Mouse (Mus musculus) liver, embryonic 16.5 days (tissue): ENCODE data around the gene Frmd4a. TPM values are rescaled to one million over a fixed set of nuclear protein-coding genes. Genes with fewer than 3 reads are reported as not detected.

Experiments used
- ATAC-seq: fragments of 200-750 bp; cut with Nextera tagmentation; 2 replicates; pipeline ENCODE4 v1.8.0; 2017; ENCODE audit warnings: low read depth, mild to moderate bottlenecking, moderate number of reproducible peaks, moderate library complexity
- H3K27ac ChIP-seq: fragments of 300-500 bp; sonication (generic); 2 replicates; pipeline ENCODE4 v1.5.1; 2014; ENCODE audit warnings: mild to moderate bottlenecking, low read length
- H3K27me3 ChIP-seq: fragments of 300-500 bp; sonication (generic); 2 replicates; pipeline ENCODE4 v1.6.1; 2014; ENCODE audit warnings: low read depth, low read length, mixed read lengths; ENCODE audit not compliant: control insufficient read depth, insufficient read depth
- H3K36me3 ChIP-seq: fragments of 300-500 bp; sonication (generic); 2 replicates; pipeline ENCODE4 v1.6.1; 2014; ENCODE audit warnings: mild to moderate bottlenecking; ENCODE audit not compliant: control insufficient read depth, insufficient read depth
- H3K4me1 ChIP-seq: fragments of 300-500 bp; sonication (generic); 2 replicates; pipeline ENCODE4 v1.6.1; 2014; ENCODE audit warnings: low read depth, low read length, mixed read lengths; ENCODE audit not compliant: control insufficient read depth
- H3K4me2 ChIP-seq: fragments of 300-500 bp; sonication (generic); 2 replicates; pipeline ENCODE4 v1.6.1; 2014; ENCODE audit warnings: low read depth, low read length, mixed read lengths
- H3K4me3 ChIP-seq: fragments of 300-500 bp; sonication (generic); 2 replicates; pipeline ENCODE4 v1.5.1; 2014; ENCODE audit warnings: low read depth, mild to moderate bottlenecking, low read length
- H3K9ac ChIP-seq: fragments of 300-500 bp; sonication (generic); 2 replicates; pipeline ENCODE4 v1.6.1; 2014; ENCODE audit warnings: low read depth, low read length
- H3K9me3 ChIP-seq: fragments of 300-500 bp; sonication (generic); replicated peaks from 2 replicates; pipeline ENCODE4 v1.6.1; 2016; ENCODE audit warnings: low read length; ENCODE audit not compliant: control insufficient read depth
- WGBS: fragments of 180-500 bp; shearing (Covaris S2); extraction: QIAGEN DNeasy Blood & Tissue Kit; methylation state at CpG from one replicate; pipeline ENCODE4 v1.1.7; 2014; ENCODE audit not compliant: insufficient replicate concordance; 5-methylcytosine and 5-hydroxymethylcytosine counted together
- polyA plus RNA-seq: library from polyadenylated mRNA; unstranded; fragments of >200 nt; fragmentation: Nextera tagmentation; extraction: Ambion mirVana; gene quantifications from 2 replicates; pipeline ENCODE4 v1.2.1, GENCODE M21; 2015

The Frmd4a gene
- polyA plus RNA-seq, 1 experiment from 2014 or later, result 19.8 TPM

DNA sequence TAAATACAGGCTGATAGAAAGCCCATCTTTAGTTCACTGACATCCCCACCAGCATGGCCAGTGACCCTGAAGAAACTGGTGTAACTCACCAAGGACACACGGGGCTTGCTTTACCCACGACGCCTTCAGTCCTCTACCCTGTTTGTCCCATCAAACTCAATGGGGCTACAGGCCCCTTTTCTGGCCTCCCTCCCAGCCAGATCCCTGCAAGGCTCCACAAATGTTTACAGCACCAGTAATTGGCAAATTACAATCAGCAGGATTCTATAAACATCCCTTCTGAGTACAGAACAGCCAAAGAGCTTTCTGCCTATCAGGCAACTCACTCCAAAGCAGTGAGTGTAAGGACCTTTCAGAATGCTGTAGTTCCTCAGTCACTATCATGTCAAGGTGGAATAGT is 448.6 kb downstream of the Frmd4a start:
- no peak for ATAC-seq
- Histone ChIP-seq H3K27ac (no peak overlapping the region), H3K36me3 (no peaks in the 10 kb centered on the region)

DNA sequence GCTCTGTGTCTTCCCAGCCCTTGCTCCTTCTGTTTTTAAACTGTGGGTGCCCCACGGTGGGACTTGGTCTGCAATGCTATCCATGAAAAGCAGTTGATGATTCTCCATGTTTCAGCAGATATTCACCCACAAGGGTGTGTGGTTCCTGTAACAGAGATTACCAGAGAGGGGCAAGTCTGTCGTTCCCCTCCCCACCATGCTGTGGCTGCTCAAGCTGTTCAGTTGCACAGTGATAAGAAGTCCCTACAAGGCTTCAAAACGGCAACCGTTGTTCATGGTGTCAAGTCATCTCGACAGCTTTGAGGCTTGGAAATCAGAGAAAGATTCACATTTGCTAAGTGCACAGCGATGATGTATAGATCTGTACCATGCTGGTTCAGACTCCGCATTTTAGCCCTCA is 449.8 kb downstream of the Frmd4a start:
- H3K9me3 ChIP-seq, result no peaks in the 10 kb centered on the region
- H3K4me2 ChIP-seq, result 0 out of 2 replicates have a peak overlapping the region, but pooled peaks have one; percentile 9
- H3K9ac ChIP-seq, result no peak overlapping the region
- peak; percentile 70 for ATAC-seq
- WGBS, result 27% methylated on average over 7 of the region's 7 CpGs
- H3K27ac ChIP-seq, result no peak overlapping the region
- no peaks in the 10 kb centered on the region for H3K36me3 ChIP-seq
- no peaks in the 10 kb centered on the region for H3K4me1 ChIP-seq
- H3K4me3 ChIP-seq, result no peak overlapping the region
- H3K27me3 ChIP-seq, result no peaks in the 10 kb centered on the region

More for the DNA sequence above, 448.6 kb downstream of the Frmd4a start:
- Histone ChIP-seq H3K9me3 (no peaks in the 10 kb centered on the region), H3K4me3 (no peak overlapping the region), H3K4me2 (no peak overlapping the region), H3K9ac (no peak overlapping the region), H3K4me1 (no peaks in the 10 kb centered on the region), H3K27me3 (no peaks in the 10 kb centered on the region)
- WGBS, result 45% methylated on average over 3 of the region's 3 CpGs

DNA sequence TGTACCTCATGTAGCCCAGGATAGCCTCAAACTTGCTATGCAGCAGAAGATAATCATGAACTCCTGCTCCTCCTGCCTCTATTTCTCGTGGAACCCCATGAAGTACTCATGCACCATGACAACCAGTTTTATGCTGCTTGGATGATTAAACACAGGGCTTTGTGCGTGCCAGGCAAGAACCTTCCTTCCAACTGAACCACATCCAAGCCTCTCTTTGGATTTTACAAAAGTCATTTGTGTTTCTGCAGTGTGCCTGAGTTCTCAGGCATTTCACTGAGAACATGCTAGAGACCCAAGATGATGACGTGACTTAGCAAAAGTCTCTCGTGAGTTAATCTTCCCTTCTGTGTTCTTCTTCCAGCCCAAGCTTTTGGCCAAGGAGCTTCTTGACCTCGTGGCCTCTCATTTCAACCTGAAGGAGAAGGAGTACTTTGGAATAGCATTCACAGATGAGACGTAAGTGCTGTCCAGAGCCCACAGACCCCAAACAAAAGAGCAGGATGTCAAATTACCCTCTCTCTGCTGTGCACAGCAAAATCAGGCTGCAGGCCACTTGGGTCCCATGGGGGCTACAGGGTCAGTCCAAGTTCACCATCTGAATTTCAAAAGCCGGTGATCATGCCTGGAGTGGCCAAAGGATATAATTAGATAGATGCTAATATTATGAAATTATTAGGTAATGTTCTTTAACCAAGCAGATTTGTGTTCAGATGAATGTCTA is 455.4 kb downstream of the Frmd4a start:
- no peak for ATAC-seq
- no peaks in the 10 kb centered on the region for H3K36me3 ChIP-seq
- WGBS, result 55% methylated on average over 7 of the region's 7 CpGs
- no peak overlapping the region for H3K4me3 ChIP-seq
- no peaks in the 10 kb centered on the region for H3K4me1 ChIP-seq
- H3K9ac ChIP-seq, result no peak overlapping the region
- no peaks in the 10 kb centered on the region for H3K27me3 ChIP-seq
- H3K4me2 ChIP-seq, result no peak overlapping the region
- no peaks in the 10 kb centered on the region for H3K9me3 ChIP-seq
- H3K27ac ChIP-seq, result no peak overlapping the region

DNA sequence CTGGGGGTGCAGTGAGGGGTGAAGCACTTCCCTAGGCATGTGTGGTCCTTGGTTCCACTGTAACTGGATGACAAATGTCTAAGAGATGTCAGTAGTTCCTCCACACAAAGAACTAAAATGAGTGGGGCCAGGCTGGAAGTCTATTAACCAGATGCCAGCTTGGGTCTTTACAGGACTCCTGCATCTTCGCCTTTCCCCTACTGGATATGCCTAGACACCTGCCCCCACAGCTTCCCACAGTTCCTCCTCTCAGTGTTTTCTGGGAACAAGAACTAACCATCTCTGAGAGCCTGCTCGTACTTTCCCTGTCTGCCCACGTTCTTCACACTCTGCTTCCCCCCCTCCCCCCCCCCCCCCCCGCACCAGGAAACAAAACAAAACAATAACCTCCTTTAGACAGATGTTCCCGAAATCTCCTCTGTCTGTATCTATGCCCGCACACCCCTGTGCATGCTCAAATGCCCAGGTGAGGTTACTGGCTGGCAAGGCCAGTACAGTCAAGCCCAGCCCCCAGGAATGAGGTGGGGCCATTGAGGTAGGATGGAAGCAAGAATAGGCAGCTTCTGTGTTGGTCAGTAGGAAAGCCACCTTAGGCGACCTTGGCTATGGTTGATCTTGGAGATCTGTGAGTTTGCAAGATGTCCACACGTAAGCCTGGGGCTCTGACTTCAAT is 456.5 kb downstream of the Frmd4a start:
- 50% methylated on average over 7 of the region's 8 CpGs for WGBS
- H3K36me3 ChIP-seq, result no peaks in the 10 kb centered on the region

DNA sequence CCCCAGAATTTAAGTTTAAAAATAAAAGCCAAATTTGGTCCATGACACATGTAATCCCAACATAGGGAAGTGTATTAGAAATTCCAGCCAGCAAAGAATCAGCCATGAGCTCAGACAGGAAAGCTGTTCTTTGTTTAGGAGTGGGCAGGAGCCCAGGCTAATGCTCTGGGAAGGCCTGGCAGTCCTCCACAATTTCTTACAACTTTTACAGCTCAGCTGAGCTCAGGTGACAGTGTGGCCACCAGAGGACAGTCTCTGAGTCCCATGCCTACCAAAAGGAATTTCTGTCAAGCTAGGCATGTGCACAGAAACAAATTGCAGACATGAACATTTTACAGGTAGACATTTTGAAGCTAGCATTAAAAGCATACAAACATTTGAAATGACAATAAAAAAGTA is 457.0 kb downstream of the Frmd4a start:
- Histone ChIP-seq H3K4me2 (no peak overlapping the region), H3K36me3 (no peaks in the 10 kb centered on the region), H3K9ac (no peak overlapping the region), H3K27ac (no peak overlapping the region), H3K4me3 (no peak overlapping the region), H3K9me3 (no peaks in the 10 kb centered on the region), H3K27me3 (no peaks in the 10 kb centered on the region), H3K4me1 (no peaks in the 10 kb centered on the region)
- ATAC-seq, result no peak

More for the DNA sequence above, 456.5 kb downstream of the Frmd4a start:
- H3K4me1 ChIP-seq, result no peaks in the 10 kb centered on the region
- H3K27me3 ChIP-seq, result no peaks in the 10 kb centered on the region
- no peak for ATAC-seq
- no peaks in the 10 kb centered on the region for H3K9me3 ChIP-seq
- no peak overlapping the region for H3K4me2 ChIP-seq
- H3K27ac ChIP-seq, result no peak overlapping the region
- H3K4me3 ChIP-seq, result no peak overlapping the region
- no peak overlapping the region for H3K9ac ChIP-seq

DNA sequence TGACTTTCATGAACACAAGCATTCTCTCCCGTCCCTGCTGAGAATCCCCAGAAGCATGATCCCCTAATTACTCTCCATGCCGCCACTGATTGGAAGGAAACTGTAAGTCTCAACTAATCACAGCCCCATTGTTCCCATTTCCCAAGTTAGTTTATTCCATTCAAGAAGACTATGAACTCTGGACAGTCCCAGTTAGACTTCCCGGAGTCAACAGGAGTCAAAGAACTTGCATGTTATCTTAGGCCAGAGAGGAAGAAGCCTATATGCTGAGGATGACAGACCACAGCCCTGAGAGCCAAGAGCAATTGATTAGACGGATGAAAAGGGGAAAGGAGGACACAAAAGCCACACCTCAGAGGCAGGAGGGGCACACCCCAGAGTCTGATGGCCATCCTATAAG is 458.5 kb downstream of the Frmd4a start:
- no peak overlapping the region for H3K4me3 ChIP-seq
- no peaks in the 10 kb centered on the region for H3K9me3 ChIP-seq
- WGBS, result 50% methylated on average over 4 of the region's 4 CpGs
- H3K4me2 ChIP-seq, result no peak overlapping the region
- H3K27me3 ChIP-seq, result no peaks in the 10 kb centered on the region
- no peak overlapping the region for H3K9ac ChIP-seq
- no peak overlapping the region for H3K27ac ChIP-seq
- H3K36me3 ChIP-seq, result no peaks in the 10 kb centered on the region
- peak; percentile 45; the same call in 1 of the 2 replicates for ATAC-seq
- no peaks in the 10 kb centered on the region for H3K4me1 ChIP-seq

DNA sequence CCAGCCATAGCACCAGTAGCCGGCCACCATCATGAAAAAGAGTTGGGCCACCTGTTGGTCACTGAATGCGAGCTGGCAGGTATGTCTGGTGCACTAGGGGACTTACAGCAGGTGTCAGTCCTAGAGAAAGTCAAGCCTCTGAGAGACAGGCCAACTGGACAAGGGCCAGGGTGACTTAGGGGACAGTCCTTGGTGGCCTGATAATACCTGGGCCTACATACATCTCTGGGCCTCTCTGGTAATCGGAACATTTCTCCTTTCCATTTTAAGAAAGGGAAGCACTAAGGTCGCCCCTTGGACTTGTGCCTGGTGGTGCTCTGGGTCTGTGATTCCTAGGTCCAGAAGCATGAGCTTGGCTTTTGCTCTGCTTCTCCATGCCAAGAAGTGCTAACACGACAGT is 459.1 kb downstream of the Frmd4a start:
- 50% methylated on average over 5 of the region's 5 CpGs for WGBS
- H3K9me3 ChIP-seq, result no peaks in the 10 kb centered on the region

DNA sequence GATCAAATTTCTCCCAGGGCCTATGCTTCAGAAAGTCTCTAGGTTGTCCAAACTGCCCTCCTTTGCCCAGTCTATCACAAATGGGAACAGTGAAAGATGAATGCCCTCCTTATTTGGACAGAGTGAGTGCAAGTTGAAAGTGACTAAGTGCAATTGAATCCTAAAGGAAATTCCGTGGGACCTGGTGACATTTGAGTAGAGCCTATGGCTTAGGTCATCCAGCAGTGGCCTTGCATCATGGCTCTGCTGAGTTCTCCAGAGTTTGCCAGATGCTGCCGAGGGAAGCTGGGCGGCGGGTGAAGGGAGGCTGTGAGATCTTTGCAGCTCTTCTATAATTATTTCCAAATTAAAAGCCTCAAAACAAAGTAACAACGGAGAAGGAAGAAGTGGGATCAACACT is 459.8 kb downstream of the Frmd4a start:
- no peaks in the 10 kb centered on the region for H3K4me1 ChIP-seq
- H3K4me3 ChIP-seq, result no peak overlapping the region
- ATAC-seq, result no peak
- WGBS, result 66% methylated on average over 5 of the region's 5 CpGs
- no peaks in the 10 kb centered on the region for H3K27me3 ChIP-seq
- H3K27ac ChIP-seq, result no peak overlapping the region
- H3K36me3 ChIP-seq, result no peaks in the 10 kb centered on the region
- no peak overlapping the region for H3K4me2 ChIP-seq
- no peak overlapping the region for H3K9ac ChIP-seq
- H3K9me3 ChIP-seq, result no peaks in the 10 kb centered on the region

More for the DNA sequence above, 459.1 kb downstream of the Frmd4a start:
- no peaks in the 10 kb centered on the region for H3K36me3 ChIP-seq
- H3K27ac ChIP-seq, result no peak overlapping the region
- no peak overlapping the region for H3K9ac ChIP-seq
- H3K4me1 ChIP-seq, result no peaks in the 10 kb centered on the region
- no peak overlapping the region for H3K4me3 ChIP-seq
- no peaks in the 10 kb centered on the region for H3K27me3 ChIP-seq
- no peak overlapping the region for H3K4me2 ChIP-seq
- no peak for ATAC-seq

DNA sequence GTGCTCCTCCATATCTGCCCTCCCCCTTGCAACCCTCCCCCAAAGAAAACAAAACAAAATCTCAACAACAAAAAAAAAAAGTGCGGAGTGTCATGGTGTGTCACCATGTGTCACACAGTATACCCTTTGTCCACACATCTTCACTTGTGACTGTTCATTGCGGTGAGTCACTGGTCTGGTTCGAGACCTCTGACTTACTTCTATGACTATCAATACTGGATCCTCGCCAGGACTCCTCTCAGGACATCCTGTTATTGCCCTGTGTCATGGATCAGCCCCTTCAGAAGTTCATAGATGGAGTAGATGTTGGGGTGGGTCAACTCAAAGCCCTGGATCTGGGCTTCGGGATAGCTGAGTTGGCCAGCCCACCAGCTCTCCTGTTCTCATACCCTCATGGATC is 462.7 kb downstream of the Frmd4a start:
- Histone ChIP-seq H3K27me3 (no peaks in the 10 kb centered on the region), H3K4me2 (no peak overlapping the region), H3K36me3 (no peaks in the 10 kb centered on the region), H3K27ac (no peak overlapping the region), H3K4me1 (no peaks in the 10 kb centered on the region), H3K9ac (no peak overlapping the region), H3K4me3 (no peak overlapping the region), H3K9me3 (no peaks in the 10 kb centered on the region)
- ATAC-seq, result no peak; the same call in 1 of the 2 replicates
- WGBS, result 69% methylated on average over 5 of the region's 5 CpGs
